Mouse (Mus musculus) liver, embryonic 12.5 days (tissue): ENCODE results near the gene Gpr21. TPM values are rescaled to one million over a fixed set of nuclear protein-coding genes. Genes with fewer than 3 reads are reported as not detected.

Experiments
- polyA plus RNA-seq: library from polyadenylated mRNA; unstranded; fragments of >200 nt; fragmentation: Nextera tagmentation; extraction: Ambion mirVana; gene quantifications from 2 replicates; pipeline ENCODE4 v1.2.1, GENCODE M21; 2016

Gpr21 gene
- polyA plus RNA-seq, 1 experiment from 2014 or later, result 0.26 TPM

Other genes starting within 250 kb of the Gpr21 start
- not detected in 2 replicates for gene Olfr368, start 189.8 kb upstream of the Gpr21 start, polyA plus RNA-seq
- gene Pdcl, start 157.0 kb upstream of the Gpr21 start, polyA plus RNA-seq, result 16.1 and 16.3 TPM in 2 replicates
- gene Rc3h2, start 93.4 kb upstream of the Gpr21 start, polyA plus RNA-seq, result 7.0 and 7.7 TPM in 2 replicates
- gene Zbtb26, start 73.2 kb upstream of the Gpr21 start, polyA plus RNA-seq, result 3.3 and 3.4 TPM in 2 replicates
- 3.3 and 3.6 TPM in 2 replicates for gene Zbtb6, start 73.2 kb upstream of the Gpr21 start, polyA plus RNA-seq
- gene Rabgap1, start 73.1 kb upstream of the Gpr21 start, polyA plus RNA-seq, result 13.4 and 13.9 TPM in 2 replicates
- gene Strbp, start 187.5 kb downstream of the Gpr21 start, polyA plus RNA-seq, result 24.1 and 24.3 TPM in 2 replicates